Mouse (Mus musculus) thymus, adult 2 months (tissue): ENCODE results near the gene Krt79.

ENCODE experiments used
- CTCF ChIP-seq: fragments of 200-500 bp; IDR thresholded peaks from 2 replicates; pipeline ENCODE4 v1.5.1; 2012; ENCODE audit warnings: mild to moderate bottlenecking, control low read depth, low read length, moderate library complexity, borderline replicate concordance; ENCODE audit not compliant: control insufficient read depth, poor library complexity, insufficient read depth; ENCODE audit errors: extremely low read depth
- POLR2A ChIP-seq: fragments of 200-500 bp; IDR thresholded peaks from 2 replicates; pipeline ENCODE4 v1.6.1; 2012; ENCODE audit warnings: mild to moderate bottlenecking, low read length, control low read depth, moderate library complexity; ENCODE audit not compliant: control insufficient read depth, poor library complexity, insufficient read depth; ENCODE audit errors: extremely low read depth

DNA sequence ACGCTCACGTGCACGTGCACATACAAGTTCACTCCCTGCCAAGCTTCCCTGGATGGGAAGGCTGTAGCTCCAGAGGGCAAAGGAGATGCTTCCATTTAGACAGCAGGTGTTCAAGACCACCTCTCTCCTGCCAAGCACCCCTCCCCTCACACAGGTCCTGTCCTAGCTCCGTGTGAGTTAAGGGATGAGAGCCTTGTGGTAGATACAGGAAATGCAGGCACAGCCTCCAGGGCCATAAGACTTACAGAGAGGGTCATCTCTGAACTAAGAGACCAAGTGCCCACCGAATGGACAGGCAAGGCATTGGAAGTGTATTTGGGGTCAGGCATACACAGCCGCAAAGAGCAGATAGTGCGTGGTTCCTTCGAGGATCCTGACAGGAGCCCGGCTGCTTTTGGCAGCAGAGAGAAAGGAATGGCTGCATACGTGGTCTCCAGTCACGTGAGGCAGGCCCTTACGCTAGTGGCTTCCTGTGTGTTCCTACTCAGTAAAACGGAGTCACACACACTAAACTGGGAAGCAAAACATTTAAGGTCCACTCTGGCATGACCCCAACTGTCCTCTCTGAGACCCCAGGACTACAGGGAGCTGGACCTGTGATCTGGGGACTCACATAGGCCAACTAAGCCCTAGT, 43.3 kb upstream of the Krt79 start:
- TF ChIP-seq CTCF (no peak), POLR2A (no peak)
